Mouse (Mus musculus): ENCODE results near the gene Ubiad1. TPM values are rescaled to one million over a fixed set of nuclear protein-coding genes. Genes with fewer than 3 reads are reported as not detected.

Ubiad1 gene
- polyA plus RNA-seq, 1 experiment from 2014 or later: 26.2 TPM

- peaks cover 63% of the 10 kb centered on the region for H3K4me1 ChIP-seq
- peaks cover 10% of the 10 kb centered on the region; the same call in 1 of the 2 replicates for H3K27me3 ChIP-seq (ENCODE audit: low read depth, poor library complexity, severe bottlenecking)
- 0 out of 2 replicates have a peak overlapping the region, but pooled peaks have one; percentile 0 for H3K4me3 ChIP-seq
- no peak for DNase-seq (ENCODE audit: low spot score)
- 75% methylated on average over 21 of the region's 21 CpGs for WGBS
- H3K9me3 ChIP-seq (replicated peaks): 0 out of 2 replicates have a peak, but pooled peaks cover 3% of the 10 kb centered on the region
- peak overlapping the region; percentile 76 for H3K27ac ChIP-seq (replicated peaks)
- H3K36me3 ChIP-seq: no peaks in the 10 kb centered on the region
These were observed 52.8 kb downstream of the Ubiad1 start for GRCm38 (mm10) chr4:148391714-148392310.

- 80% methylated on average over 7 of the region's 7 CpGs for WGBS
- no peak overlapping the region for H3K4me3 ChIP-seq
- H3K4me1 ChIP-seq: peaks cover 81% of the 10 kb centered on the region
- H3K27me3 ChIP-seq (ENCODE audit: low read depth, poor library complexity, severe bottlenecking): peaks cover 10% of the 10 kb centered on the region; the same call in 1 of the 2 replicates
- H3K27ac ChIP-seq (replicated peaks): peak overlapping the region; percentile 73
- no peak for DNase-seq (ENCODE audit: low spot score)
- H3K36me3 ChIP-seq: no peaks in the 10 kb centered on the region
- H3K9me3 ChIP-seq (replicated peaks): 0 out of 2 replicates have a peak, but pooled peaks cover 3% of the 10 kb centered on the region
These were observed 54.9 kb downstream of the Ubiad1 start for GRCm38 (mm10) chr4:148389635-148390034.

DNA sequence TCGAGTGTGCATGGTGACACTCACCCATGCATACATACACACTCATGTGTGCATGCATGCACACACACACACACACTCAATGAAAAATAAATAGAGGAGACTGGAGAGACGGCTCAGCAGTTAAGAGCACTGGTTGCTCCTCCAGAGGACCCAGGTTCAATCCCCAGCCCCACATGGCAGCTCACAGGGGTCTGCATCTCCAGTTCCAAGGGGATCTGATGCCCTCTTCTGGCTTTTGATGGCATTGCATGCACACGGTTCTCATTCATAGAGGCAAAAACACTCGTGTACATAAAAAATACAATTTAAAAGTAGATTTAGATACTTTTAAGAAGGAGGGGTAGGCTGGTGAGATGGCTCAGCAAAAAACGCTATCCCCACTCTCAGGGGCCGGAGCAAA, 55.5 kb downstream of the Ubiad1 start:
- WGBS: 77% methylated on average over 6 of the region's 6 CpGs
- H3K27ac ChIP-seq (replicated peaks): peak overlapping the region; percentile 73; the same call in 1 of the 2 replicates

GRCm38 (mm10) chr4:148385269-148385668, 59.3 kb downstream of the Ubiad1 start:
- Histone ChIP-seq H3K4me1 (peaks cover 72% of the 10 kb centered on the region), H3K4me3 (peak overlapping the region; percentile 16), H3K36me3 (no peaks in the 10 kb centered on the region; the same call in 1 of the 2 replicates), H3K27ac (replicated peaks) (peak overlapping the region; percentile 90), H3K9me3 (replicated peaks) (peaks cover 13% of the 10 kb centered on the region), H3K27me3 (ENCODE audit: low read depth, poor library complexity, severe bottlenecking) (0 out of 2 replicates have a peak, but pooled peaks cover 5% of the 10 kb centered on the region)
- WGBS: 60% methylated on average over 7 of the region's 7 CpGs
- no peak for DNase-seq (ENCODE audit: low spot score)

More for the DNA sequence above, 55.5 kb downstream of the Ubiad1 start:
- Histone ChIP-seq H3K4me1 (peaks cover 83% of the 10 kb centered on the region), H3K27me3 (ENCODE audit: low read depth, poor library complexity, severe bottlenecking) (peaks cover 6% of the 10 kb centered on the region; the same call in 1 of the 2 replicates), H3K4me3 (no peak overlapping the region), H3K9me3 (replicated peaks) (0 out of 2 replicates have a peak, but pooled peaks cover 3% of the 10 kb centered on the region), H3K36me3 (no peaks in the 10 kb centered on the region)
- DNase-seq (ENCODE audit: low spot score): no peak

Other genes with a start within 250 kb of the Ubiad1 start
- 3.2 and 3.7 TPM in 2 replicates for gene Disp3, start 156.8 kb downstream of the Ubiad1 start, polyA plus RNA-seq (2016; fragmentation: Nextera tagmentation; extraction: Ambion mirVana)
- gene Mtor, start 3.8 kb upstream of the Ubiad1 start, polyA plus RNA-seq (2016; fragmentation: Nextera tagmentation; extraction: Ambion mirVana): 20.8 and 25.6 TPM in 2 replicates
- gene Angptl7, start 55.7 kb upstream of the Ubiad1 start, polyA plus RNA-seq (2016; fragmentation: Nextera tagmentation; extraction: Ambion mirVana): 0.16 and 0.21 TPM in 2 replicates
- 96.2 and 98.8 TPM in 2 replicates for gene Exosc10, start 113.7 kb upstream of the Ubiad1 start, polyA plus RNA-seq (2016; fragmentation: Nextera tagmentation; extraction: Ambion mirVana)
- 191 and 236 TPM in 2 replicates for gene Srm, start 146.7 kb upstream of the Ubiad1 start, polyA plus RNA-seq (2016; fragmentation: Nextera tagmentation; extraction: Ambion mirVana)
- gene Masp2, start 157.8 kb upstream of the Ubiad1 start, polyA plus RNA-seq (2016; fragmentation: Nextera tagmentation; extraction: Ambion mirVana): 0.12 and 0.45 TPM in 2 replicates
- gene Tardbp, start 182.2 kb upstream of the Ubiad1 start, polyA plus RNA-seq (2016; fragmentation: Nextera tagmentation; extraction: Ambion mirVana): 427 and 457 TPM in 2 replicates
- gene Gm572, start 198.5 kb upstream of the Ubiad1 start, polyA plus RNA-seq (2016; fragmentation: Nextera tagmentation; extraction: Ambion mirVana): 0.09 TPM in 1 of 2 replicates, not detected in the other

Measured in midbrain, embryonic 10.5 days (tissue).